Mouse (Mus musculus) ES-Bruce4 (cell line): ENCODE measurements around the gene Usp48.

ENCODE experiments used
- CTCF ChIP-seq: IDR thresholded peaks from one replicate; pipeline ENCODE4 v1.8.1; 2011; ENCODE audit warnings: low read depth, low read length
- EP300 ChIP-seq: IDR thresholded peaks from 2 replicates; pipeline ENCODE4 v1.6.1; 2011; ENCODE audit warnings: low read depth, low read length; ENCODE audit not compliant: insufficient read depth

DNA sequence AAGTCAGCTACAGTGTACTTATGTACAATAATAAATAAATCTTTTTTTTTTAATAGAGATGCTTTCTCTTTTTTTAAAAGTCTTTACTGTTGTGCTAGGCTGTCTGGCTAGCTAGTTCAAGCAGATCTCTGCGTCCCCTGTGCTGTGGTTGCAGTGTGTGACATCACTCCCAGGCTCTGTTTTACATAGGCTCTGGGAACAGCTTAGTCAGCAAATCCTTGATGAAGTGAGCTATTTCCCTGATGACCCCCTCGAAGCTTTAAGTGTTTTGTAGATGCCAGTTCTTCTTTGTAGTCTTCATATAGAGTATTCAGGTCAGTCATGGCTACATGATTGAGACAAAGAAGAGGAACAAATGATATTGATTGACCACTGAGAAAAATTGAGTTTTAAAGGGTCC lies 36.6 kb downstream of the Usp48 start:
- no peak for TF ChIP-seq CTCF
- TF ChIP-seq EP300, result no peak
